Mouse (Mus musculus) retina, embryonic 14.5 days (tissue): ENCODE measurements around the gene Pi16.

ENCODE experiments used
- DNase-seq: peaks from one replicate; pipeline ENCODE4 v3.0.0-alpha.2; 2015; ENCODE audit warnings: low spot score

The Pi16 gene

DNA sequence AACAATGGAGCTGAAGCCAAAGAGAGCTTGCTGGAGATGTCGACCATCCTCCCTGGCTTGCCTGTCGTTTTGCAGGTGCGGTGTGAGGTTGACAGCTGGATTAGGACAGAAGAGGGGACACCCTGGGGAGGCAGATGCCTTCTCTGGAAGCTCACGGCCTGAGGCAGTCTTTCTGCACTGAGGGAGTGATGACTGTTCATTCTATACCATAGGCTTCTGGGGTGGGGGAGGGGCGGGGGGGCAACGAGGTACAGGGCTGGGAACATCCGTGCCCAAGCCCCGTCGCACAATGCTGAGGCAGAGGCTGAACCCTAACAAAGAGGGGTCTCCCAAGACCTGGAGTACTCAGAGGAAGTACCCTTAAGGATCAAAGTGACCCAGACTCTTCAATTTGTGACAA lies 39.4 kb downstream of the Pi16 start:
- no peak for DNase-seq

GRCm38 (mm10) chr17:29358928-29359327 lies 41.4 kb downstream of the Pi16 start:
- DNase-seq = no peak

- DNase-seq = peak; percentile 23
Measured at GRCm38 (mm10) chr17:29360761-29361221, 43.3 kb downstream of the Pi16 start, which contains the start of gene Fgd2. Fgd2 (plus strand) TSS chr17:29360914.

DNA sequence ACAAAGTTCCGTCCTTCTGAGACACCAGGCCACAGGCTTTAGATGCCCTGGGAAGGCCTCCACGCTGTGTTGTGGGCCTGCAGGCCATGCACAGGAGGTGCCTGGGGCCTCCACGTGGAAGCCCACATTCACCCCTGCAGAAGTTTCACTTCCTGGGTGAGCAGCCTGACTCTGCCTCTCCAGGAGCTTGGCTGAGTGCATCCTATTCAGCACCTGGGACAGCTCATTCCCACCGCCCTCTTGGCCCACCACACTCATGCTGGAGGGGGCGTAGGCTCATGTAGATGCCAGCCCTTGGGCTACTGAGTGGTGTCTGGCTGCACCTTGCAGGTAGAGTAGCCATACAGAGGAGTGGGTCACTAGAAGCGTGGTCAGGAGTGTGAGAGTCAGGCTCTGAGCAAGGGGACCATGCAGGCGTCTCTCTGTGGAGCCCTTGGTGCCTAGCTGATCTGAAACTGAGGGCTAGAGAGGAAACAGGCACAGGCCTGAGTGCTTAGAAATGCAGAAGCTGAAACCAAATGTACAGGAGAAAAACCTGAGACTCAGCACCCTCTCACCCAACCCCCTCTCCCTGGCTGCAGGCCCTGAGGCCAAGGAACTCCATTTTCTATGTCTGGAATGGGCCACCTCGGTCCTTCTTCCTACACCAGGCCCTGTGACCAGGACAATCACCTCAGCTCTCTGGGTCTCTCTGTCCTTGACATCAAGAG lies 44.7 kb downstream of the Pi16 start:
- DNase-seq = peak; percentile 24

- DNase-seq = no peak
Measured at GRCm38 (mm10) chr17:29363109-29363508, 45.6 kb downstream of the Pi16 start.

GRCm38 (mm10) chr17:29365105-29365621 lies 47.7 kb downstream of the Pi16 start:
- DNase-seq = no peak

GRCm38 (mm10) chr17:29368726-29369125 lies 51.2 kb downstream of the Pi16 start:
- no peak for DNase-seq

- DNase-seq = peak; percentile 98
Measured at GRCm38 (mm10) chr17:29370984-29371723, 53.7 kb downstream of the Pi16 start.

GRCm38 (mm10) chr17:29375871-29376270 lies 58.4 kb downstream of the Pi16 start:
- DNase-seq = no peak

DNA sequence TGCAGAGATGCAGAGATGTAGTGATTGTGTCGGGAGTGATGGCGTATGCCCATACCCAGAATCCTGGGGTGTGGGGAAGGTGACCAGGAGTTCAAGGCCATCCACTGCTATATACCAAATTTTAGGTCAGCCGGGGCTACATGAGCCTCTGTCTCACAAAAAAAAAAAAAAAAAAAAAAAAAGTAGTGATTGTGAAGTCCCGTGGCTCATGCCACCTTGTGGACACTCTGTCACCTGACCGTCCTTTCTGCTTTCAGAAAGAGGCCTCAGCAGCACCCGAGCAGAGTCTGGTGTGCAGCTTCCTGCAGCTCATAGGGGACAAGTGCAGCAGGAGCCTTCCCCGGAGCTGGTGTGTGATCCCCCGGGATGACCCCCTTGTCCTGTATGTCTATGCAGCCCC lies 60.6 kb downstream of the Pi16 start:
- no peak for DNase-seq
